Mouse (Mus musculus) frontal cortex, postnatal 36 days (tissue): Measurements from ENCODE around the gene Rhox2b.
"Not testable (repeated sequence)": the region's sequence is repeated elsewhere in the genome, so short reads cannot be mapped to it uniquely, and the experiment has no call there.

ENCODE experiments used
- DNase-seq, 2 experiments: peaks; one replicate each; pipeline ENCODE4 v3.0.0; 2022; ENCODE audit warnings: low spot score in 2 of 2

The Rhox2b gene

DNA sequence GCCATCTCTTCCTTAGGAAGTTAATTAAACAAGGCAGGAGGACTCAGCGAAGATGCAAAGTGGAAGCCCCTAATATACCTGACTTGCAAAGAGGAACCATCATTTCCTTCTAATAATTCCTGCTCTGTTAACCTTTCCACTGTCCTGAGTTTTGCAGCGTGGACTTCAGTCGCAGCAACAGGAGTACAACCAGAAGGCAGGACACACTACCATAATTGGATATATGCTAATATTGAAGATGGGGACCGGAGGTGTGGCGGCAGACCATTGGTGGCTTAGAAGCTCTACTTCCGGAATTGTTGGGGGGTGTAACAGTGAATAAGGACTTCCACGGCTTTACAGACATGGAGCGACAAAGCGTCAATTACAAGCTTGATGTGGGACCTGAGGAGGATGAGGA is at the start of gene Rhox2b:
Rhox2b (plus strand) TSS at position 301 of the 400 bp plus-strand sequence.
- not testable (repeated sequence) for DNase-seq

DNA sequence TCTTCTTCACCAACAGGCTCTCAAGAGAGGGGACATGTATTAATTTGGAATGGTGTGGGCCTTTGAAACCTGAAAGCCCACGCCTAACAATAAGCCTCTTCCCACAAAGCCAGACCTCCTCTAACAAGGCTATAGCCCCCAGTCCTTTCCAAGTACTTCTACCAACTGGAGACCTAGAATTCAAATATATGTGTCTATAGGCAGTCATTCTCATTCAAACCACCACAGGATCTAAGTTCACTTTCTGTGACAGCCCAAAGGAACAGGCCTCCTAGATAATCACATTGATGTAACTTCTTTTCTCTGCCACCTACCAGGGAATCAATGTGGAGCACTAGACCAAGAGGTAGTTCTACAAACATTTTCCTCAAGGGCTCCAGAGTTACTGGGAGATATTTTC is 32.1 kb upstream of the Rhox2b start, which contains the start of gene Rhox3a2:
Rhox3a2 (plus strand) TSS at position 301 of the 400 bp plus-strand sequence.
- not testable (repeated sequence) for DNase-seq

- not testable (repeated sequence) for DNase-seq
Measured at GRCm38 (mm10) chrX:37390548-37390947, 21.3 kb upstream of the Rhox2b start, which contains the start of gene Rhox4a2. Gene Rhox4a2 (plus strand): TSS chrX:37390848.

DNA sequence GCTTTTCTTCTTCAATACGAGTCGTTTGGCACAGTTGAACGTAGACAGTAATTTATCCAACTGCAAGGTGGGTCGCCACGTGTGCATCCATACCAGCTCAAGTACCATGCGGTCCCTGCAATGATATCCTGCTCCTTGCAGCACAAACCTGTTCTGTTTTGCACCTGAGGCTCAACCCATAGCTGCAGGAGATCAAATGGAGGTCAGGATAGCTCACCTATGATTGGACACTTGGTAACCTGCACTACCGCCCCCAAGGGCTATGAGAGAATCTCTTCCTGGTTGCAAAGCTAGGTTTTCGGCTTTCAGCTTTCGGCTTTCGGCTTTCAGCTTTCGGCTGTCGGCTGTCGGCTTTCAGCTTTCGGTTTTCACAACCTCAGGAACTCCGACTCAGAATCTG is 20.3 kb downstream of the Rhox2b start, which contains the start of gene Rhox4b:
Rhox4b (plus strand) TSS at position 301 of the 400 bp plus-strand sequence.
- not testable (repeated sequence) for DNase-seq

GRCm38 (mm10) chrX:37453380-37453779 is 41.5 kb downstream of the Rhox2b start, which contains the start of gene Rhox2c:
Gene Rhox2c (plus strand): TSS chrX:37453680.
- not testable (repeated sequence) for DNase-seq

GRCm38 (mm10) chrX:37458285-37458684 is 46.4 kb downstream of the Rhox2b start, which contains the start of gene Rhox3c:
Gene Rhox3c (plus strand): TSS chrX:37458585.
- not testable (repeated sequence) for DNase-seq
